Mouse (Mus musculus): ENCODE results near the gene Numa1. TPM values are rescaled to one million over a fixed set of nuclear protein-coding genes. Genes with fewer than 3 reads are reported as not detected.

Gene Numa1
- 53.4 and 61.3 TPM in 2 replicates for polyA plus RNA-seq (2012; rRNA removed)

DNA sequence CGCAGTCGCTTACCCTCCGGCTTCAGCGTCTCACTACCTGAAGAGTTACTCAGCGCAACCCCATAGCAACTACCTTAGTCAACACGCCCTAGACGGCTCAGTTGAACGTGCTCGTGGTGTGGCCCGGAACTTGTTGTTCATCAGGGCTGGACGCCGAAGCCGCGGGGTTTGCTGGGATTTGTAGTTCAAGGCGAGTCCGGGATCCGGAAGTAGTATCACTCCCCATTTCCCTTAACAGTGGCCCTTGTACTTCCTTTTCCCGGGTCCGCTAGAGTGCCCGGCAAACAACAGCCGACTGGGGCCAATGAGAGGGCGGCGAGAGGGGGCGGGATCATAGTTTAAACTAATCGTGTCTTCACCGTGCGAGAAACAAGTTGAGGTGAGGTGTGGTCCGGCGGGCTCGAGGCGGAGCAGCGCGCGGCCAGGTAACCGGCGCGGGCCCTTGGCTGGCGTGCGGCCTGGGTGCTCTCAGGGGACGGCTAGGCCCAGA, at the start of gene Numa1, which contains the start of gene Lrrc51:
Gene Numa1 (plus strand): TSS at position 361 of the 490 bp plus-strand sequence.
Gene Lrrc51 (minus strand): TSS at position 145 of the 490 bp plus-strand sequence.

DNA sequence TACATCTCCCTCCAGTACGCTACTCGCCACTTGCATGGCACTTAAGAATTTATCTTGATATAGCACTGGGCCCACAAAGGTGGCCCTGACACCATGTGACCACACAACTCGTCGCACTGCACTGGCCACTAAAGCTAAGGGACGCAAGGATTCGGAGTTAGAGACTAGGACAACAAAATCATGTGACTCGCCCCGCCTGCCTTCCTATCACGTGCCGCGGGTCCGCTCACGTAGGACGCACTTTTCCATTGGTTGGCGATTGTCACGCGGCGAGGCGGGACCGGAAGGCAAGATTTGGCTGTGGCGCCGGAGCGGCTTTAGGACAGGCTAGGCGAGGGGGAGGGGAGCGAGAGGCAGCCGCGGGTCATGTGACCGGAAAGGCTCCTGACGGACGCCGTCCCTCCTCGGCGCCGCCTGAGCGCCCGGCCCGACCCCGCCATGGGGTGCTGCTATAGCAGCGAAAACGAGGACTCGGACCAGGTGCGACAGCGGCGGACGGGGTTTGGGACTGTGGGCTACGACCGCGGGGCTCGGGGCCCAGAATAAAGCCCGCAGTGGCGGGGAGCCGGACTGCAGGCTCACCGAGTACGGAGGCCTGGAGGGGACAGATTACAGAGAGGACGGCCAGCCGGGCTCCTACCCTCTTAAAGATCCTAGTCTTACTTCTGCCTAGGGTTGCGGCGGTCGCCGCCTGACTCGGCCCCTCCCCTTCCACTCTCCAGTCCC, 28.2 kb upstream of the Numa1 start, which contains the start of gene Lamtor1:
Gene Lamtor1 (plus strand): TSS at position 344 of the 726 bp plus-strand sequence.

GRCm38 (mm10) chr7:101906287-101906681, 27.6 kb upstream of the Numa1 start, which contains the start of gene Tomt:
Gene Tomt (minus strand): TSS chr7:101906359.

GRCm38 (mm10) chr7:102018590-102018989, 84.7 kb downstream of the Numa1 start, which contains the start of gene Il18bp:
Gene Il18bp (minus strand): TSS chr7:102018690.

Other genes with a start within 250 kb of the Numa1 start
- gene Phox2a, start 115.8 kb upstream of the Numa1 start, polyA plus RNA-seq (2012; rRNA removed) = 0.19 and 0.47 TPM in 2 replicates
- gene Inppl1, start 95.9 kb upstream of the Numa1 start, polyA plus RNA-seq (2012; rRNA removed) = 16.0 and 17.4 TPM in 2 replicates
- gene Folr2, start 76.9 kb upstream of the Numa1 start, polyA plus RNA-seq (2012; rRNA removed) = 2.7 and 3.4 TPM in 2 replicates
- gene Anapc15, start 70.4 kb upstream of the Numa1 start, polyA plus RNA-seq (2012; rRNA removed) = 85.9 and 93.3 TPM in 2 replicates
- gene Folr1, start 63.3 kb upstream of the Numa1 start, polyA plus RNA-seq (2012; rRNA removed) = 6.3 and 19.2 TPM in 2 replicates
- gene Lamtor1, start 28.2 kb upstream of the Numa1 start, polyA plus RNA-seq (2012; rRNA removed) = 165 and 168 TPM in 2 replicates
- 0.34 and 0.36 TPM in 2 replicates for gene Tomt, start 27.8 kb upstream of the Numa1 start, polyA plus RNA-seq (2012; rRNA removed)
- 8.7 and 11.0 TPM in 2 replicates for gene Lrrc51, start 216 bp upstream of the Numa1 start, polyA plus RNA-seq (2012; rRNA removed)
- 17.2 and 19.3 TPM in 2 replicates for gene Il18bp, start 84.6 kb downstream of the Numa1 start, polyA plus RNA-seq (2012; rRNA removed)
- 85.9 and 92.3 TPM in 2 replicates for gene Rnf121, start 131.4 kb downstream of the Numa1 start, polyA plus RNA-seq (2012; rRNA removed)
- gene Xndc1, start 131.4 kb downstream of the Numa1 start, polyA plus RNA-seq (2012; rRNA removed) = 51.7 and 54.6 TPM in 2 replicates
- gene Xntrpc, start 131.6 kb downstream of the Numa1 start, polyA plus RNA-seq (2012; rRNA removed) = 4.0 and 4.4 TPM in 2 replicates
- gene Trpc2, start 149.0 kb downstream of the Numa1 start, polyA plus RNA-seq (2012; rRNA removed) = 3.0 and 3.1 TPM in 2 replicates
- gene Art1, start 167.6 kb downstream of the Numa1 start, polyA plus RNA-seq (2012; rRNA removed) = 0.23 and 1.8 TPM in 2 replicates
- 0.27 and 0.28 TPM in 2 replicates for gene Art5, start 175.4 kb downstream of the Numa1 start, polyA plus RNA-seq (2012; rRNA removed)
- gene Chrna10, start 182.7 kb downstream of the Numa1 start, polyA plus RNA-seq (2012; rRNA removed) = 0.04 TPM in 2 replicates